Comparison of ENCODE assay signal across 11 mouse cellular contexts in the genomic region with DNA sequence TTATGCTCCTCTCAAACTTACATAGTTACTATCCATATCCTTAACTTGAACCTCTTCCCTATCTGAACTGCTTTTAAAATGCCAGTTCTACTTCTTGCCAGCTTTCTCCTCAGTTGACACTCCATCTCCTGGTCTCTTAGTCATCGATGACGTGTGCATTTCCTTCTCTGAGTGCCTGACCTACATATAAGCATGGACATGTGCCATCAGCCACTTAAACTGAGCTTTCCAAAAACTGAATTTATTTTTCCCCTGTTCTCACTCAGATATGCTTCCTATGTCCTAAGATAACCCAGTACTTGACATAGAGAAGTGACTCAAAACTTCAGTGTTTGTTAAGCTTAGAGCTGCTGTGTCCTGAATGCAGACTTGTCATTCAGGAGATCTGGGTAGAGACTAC.
DNase-seq lines count a peak whose midpoint lies in the region; ATAC-seq lines count a peak whose summit lies in the region.
"Had no signal": no experiment of that assay in that cellular context is flagged by ENCODE, and none has a peak within 500 bp of the region (broad histone marks: within the 10 kb centered on the region; RNA-seq: fewer than 3 reads in every experiment).

No protein-coding gene starts in this region.

- intact Hi-C loops in left cerebral cortex, postnatal 14 days (cut with DNase I) = no loop called here
- intact Hi-C loops in left cerebral cortex, postnatal 4 days (cut with DNase I) = no loop called here

- no peak for ATAC-seq in megakaryocyte, adult 5-6 weeks (ENCODE audit: poor library complexity, severe bottlenecking)
- ATAC-seq: CD4-positive, CD25-positive, alpha-beta regulatory T cell, adult 4 months; intestine, embryonic 15.5 days had no signal

- peak; percentile 42 for DNase-seq in cerebellum, adult 9-10 months
- no peak for DNase-seq in cerebellum, adult 11 months
- peak; percentile 14 to 64 for DNase-seq in left cerebral cortex, postnatal 14 days (ENCODE audit: low spot score in 2 of 2)
- no peak for DNase-seq in left cerebral cortex, postnatal 4 days
- peak; percentile 45 for DNase-seq in 416B (ENCODE audit: low read depth)
- peak; percentile 89 for DNase-seq in brain, adult 2 months (ENCODE audit: low read depth, low spot score)
- DNase-seq: gastrocnemius, postnatal 25 days; thymus, adult 18-20 months had no signal

Comparison
In these comparisons a context has a peak if more than half of its experiments do, and no peak if none do; other contexts are left out.
1. DNase-seq: peak in cerebellum, adult 9-10 months (single experiment), left cerebral cortex, postnatal 14 days (2 of 2), 416B (single experiment) and brain, adult 2 months (single experiment); none in cerebellum, adult 11 months (single experiment) and left cerebral cortex, postnatal 4 days (single experiment).